Mouse (Mus musculus): ENCODE data around the gene Samd14.

- TF ChIP-seq CTCF (IDR thresholded peaks at IDR 0.05; ENCODE audit: control insufficient read depth, insufficient read depth, insufficient replicate concordance, low read depth, low read length) (no peak), POLR2A (IDR thresholded peaks at IDR 0.05; ENCODE audit: control insufficient read depth, low read depth, low read length) (no peak)
These were observed 41.5 kb upstream of the Samd14 start for GRCm38 (mm10) chr11:94968187-94968586.
